Mouse (Mus musculus) brain, adult 2 months (tissue): ENCODE measurements around the gene Agbl2.

Source experiments
- DNase-seq: peaks from one replicate; pipeline ENCODE4 v3.0.0; 2011; ENCODE audit warnings: low read depth, low spot score

The Agbl2 gene

DNA sequence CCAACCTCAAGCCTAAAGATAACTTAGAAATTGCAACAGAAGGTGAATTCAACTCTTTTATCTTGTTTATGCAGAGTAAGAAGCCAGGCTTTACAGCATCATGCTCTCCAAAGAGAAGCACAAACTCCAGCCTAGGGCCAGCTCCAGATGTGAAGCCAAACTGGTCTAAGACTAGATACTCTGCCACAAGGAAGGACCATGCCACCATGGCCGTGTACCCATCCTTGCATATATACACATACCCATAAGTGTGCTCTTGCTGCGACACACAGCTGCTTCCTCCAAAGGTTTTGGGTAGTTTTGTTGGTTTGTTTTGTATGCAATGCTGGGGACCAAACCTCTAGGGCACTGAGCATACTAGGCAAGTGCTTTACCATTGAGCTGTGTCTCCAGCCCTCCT, 32.7 kb downstream of the Agbl2 start:
- no peak for DNase-seq

DNA sequence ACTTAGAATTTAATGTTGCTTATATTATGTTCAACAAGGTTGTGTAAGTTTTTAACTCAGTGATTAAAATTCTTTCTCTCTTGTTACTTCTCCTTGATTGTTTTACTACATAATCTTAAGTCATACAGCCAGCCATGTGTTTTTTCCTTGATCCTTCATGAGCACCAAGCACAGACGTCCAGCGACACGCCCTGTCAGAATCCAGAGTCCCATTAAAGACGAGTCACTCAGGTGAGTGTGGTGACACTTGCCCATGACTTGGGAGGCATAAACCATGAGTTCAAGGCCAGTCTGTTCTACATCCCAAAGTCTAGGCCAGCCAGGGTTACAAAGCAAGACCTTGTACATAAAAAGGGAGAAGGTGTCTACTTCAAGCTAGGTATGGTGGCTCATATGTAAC, 33.6 kb downstream of the Agbl2 start:
- no peak for DNase-seq

DNA sequence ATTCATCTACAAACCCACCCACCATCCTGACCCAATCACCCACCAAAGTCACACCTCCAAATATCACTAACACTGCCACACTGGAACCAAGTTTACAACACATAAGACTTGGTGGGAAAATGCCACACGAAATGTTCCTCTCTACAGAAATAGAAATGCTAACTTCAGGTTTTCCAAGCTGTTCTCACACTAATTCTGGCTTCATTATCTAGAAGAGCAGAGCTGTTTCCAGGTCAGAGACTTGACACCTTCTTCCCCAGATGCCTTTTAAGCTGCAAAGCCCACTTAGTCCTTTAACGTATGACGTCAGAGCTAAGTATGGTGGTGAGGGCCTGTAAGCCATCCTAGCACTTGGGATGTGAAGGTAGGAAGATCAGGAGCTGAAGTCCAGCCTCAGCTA, 36.2 kb downstream of the Agbl2 start:
- DNase-seq = peak; percentile 80

DNA sequence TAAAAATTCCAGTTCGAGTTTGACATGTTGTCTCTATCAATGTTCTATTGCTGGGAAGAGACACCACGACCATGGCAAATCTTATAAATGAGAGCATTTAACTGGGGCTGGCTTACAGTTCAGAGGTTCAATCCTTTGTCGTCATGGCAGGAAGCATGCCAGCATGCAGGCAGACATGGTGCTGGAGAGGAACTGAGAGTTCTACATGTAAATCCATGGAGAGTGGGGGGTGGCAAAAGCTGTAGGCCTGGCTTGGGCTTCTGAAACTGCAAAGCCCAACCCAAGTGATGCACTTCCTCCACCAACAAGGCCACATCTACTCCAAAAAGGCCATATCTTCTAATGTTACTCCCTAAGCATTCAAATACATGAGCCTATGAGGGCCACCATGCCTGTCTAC, 38.4 kb downstream of the Agbl2 start:
- DNase-seq = no peak

DNA sequence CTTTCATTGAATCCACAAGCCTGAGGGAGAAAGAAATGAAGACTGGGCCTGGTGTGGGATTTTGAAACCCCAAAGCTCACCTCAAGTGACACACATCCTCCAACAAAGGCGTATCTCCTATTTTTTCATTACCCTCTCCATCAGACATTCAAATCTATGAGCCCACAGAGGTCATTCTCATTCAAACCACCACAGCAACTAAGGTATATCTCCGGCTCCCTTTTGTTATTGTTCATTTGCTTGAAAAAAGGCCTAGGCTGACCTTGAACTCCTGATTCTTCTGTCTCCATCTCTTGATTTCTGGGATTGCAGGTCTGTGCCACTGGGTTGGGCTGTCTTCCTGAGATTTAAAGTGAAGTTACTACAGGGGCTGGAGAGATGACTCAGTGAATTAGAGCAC, 40.5 kb downstream of the Agbl2 start:
- DNase-seq = no peak

DNA sequence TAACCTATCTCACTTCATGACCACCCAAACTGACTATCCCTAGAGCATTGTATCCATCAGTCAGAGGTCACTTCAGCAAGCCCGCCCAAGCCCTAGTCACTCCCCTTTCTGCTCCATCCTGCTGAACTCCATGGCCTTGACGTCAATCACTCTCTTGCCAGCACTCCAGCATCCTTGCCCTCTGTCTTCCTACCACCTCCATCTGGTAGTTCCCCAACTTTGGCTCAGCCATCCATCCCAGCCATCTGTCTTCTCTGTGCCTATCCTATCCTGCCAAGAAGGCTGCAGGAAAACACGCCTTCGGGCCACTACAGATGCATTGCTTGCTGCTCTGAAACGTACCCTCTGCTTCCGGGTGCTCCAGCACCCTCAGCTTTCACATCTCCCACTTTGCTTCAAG, 41.3 kb downstream of the Agbl2 start:
- DNase-seq = peak; percentile 99

DNA sequence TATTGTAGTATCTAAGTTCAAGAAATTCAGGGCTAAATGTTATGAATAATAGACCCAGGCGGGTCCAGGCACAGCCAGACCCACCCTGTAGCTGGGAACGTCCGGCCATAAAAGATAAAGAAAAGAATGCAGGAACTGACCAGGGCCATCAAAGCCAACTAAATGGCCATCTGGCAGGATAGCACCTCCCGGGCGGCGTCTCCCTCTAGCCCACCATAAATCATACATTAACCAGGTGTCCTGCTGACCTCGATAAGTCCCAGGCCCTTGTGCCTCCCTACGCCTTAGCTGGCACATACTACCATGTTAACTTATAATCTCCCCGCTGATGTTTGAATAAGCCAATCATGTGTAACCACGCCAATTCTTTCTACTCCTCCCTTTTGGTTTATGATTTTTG, 42.0 kb downstream of the Agbl2 start:
- peak; percentile 31 for DNase-seq

DNA sequence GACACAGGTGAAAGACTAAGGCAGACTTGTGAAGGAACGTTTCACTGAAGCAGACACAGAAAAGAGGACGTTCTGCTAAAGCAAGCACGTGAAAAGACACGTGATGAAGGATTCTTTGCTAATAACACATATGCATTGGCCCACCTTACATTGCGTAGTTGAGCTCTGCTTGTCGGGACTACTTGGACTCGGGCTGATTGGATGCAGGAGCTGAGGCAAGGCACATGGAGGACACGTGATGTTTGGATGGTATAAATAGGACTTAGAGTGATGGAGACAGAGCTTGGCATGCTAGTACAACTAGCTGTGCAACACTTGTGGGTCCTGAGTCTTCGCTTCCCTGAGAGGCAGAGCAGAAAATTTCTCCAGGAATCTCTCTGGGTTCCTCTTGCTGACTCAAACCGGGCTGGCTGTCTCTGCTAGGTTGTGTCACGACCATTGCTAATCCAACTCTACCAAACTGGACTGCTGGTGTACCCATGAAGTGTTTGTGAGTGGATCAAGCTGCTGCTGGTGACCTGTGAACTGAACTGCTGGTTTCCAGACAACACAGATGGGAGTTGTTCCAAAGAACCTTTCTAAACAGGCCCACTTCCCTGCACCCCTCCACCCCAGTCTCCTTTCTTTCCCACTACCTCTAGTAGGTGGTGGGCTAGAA, 43.1 kb downstream of the Agbl2 start:
- DNase-seq = peak; percentile 38

DNA sequence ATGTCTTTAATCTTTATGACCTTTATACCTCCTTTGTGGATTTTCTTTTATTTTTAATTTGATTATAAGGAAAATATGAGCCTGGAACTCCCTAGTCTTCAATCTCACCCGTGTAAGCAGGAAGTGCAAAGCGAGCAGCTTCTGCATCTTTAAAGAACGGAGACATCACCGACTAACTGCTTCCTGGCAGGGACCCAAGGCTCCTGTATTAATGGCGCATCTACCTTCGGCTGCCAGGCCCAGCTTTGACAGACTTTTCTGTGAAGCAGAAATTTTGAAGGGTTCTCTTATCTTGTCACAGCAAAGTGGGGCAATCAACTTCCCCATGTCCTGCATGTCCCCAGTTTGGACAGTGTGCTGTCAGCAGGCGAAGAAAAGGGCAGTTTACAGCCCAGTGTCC, 46.2 kb downstream of the Agbl2 start:
- DNase-seq = peak; percentile 50

DNA sequence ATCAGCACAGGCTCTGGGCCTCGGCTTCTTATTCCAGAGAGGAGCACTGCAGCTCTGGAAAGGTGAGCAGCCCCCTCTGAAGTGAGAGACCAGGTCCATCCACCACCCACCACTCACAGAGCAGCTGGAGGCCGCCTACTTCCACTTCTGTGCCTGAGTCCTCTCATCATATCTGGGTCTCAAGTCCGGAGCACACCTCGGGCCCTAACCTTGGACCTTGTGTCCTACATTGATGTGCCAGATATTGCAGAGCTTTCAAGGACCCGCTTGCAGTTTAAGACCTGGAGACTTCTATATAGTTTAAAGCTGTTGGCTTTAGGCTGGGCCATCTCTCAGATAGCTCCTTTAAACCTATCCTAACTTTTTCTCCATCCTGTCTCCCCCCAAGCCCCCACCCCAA, 51.0 kb downstream of the Agbl2 start:
- DNase-seq = no peak

DNA sequence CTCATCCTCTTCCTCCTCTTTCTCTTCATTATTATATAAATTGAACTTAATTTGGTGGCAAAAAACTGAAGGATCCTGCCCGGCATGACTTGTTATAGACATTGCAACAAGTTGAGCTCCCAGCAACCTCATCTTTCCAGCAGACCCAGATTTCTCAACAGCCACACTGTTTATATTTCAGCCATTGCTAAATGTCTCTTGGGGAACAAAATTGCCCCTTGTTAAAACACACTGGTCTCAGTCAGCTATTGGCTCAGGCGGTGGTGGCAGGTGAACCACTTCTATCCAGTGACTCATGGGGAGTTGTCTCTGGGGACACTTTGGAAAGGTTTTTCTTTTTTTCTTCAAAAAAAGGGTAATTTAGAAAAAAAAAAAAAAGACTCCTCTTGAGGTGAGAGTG, 56.1 kb downstream of the Agbl2 start:
- DNase-seq = no peak

DNA sequence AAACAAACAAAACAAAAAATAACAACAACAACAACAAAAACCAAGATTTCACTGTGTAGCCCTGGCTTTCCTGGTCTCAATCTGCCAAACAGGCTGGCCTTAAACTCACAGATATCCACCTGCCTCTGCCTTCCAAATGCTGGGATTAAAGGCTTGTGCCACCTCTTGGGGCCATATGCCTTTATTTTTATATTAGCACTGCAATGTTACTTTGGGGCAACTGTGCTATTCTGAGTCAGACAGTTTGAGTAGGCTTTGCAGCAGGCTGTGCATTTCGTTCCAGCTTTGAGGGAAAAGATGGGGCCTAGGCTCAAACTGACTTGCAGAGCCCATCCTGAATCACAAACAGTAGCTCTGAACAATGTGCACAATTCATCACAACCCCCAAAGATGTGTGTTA, 61.1 kb downstream of the Agbl2 start:
- DNase-seq = peak; percentile 82

DNA sequence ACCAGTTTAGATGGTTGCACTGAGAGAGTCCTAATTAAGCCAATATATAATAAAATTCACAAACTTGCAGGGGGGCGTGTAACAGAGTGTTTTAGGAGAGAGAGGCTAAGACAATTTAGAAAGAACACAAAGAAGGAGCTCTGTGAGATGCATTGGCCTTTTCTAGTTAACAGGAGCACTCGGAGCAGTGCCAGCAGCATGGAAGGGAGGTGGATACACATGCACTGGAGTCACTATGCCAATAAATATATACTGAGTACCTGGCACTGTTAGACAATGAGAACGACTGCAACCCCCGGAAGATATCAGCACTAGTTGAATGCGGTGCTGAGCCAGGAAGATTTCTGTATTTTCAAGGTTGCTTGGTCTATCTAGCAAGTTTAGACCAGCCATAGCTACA, 61.7 kb downstream of the Agbl2 start:
- DNase-seq = no peak

DNA sequence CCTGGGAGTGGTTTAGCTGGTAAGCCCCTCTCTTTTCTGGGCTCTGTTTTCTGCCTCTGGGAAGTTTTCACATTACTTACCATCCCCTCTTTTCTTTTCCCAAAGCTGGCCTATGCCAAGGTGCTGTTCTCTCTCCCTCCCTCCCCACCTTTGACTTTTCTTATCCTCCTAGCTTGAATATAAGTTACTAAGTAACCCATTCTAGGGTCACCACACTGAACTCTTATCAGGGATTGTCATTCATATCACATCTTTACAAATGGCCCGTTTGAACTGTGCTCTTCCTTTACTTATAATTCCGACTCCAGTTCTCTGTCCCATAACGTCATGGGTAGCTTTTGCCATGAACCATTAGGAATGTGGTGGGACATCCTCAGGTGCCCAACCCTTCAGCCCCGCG, 62.7 kb downstream of the Agbl2 start:
- no peak for DNase-seq

DNA sequence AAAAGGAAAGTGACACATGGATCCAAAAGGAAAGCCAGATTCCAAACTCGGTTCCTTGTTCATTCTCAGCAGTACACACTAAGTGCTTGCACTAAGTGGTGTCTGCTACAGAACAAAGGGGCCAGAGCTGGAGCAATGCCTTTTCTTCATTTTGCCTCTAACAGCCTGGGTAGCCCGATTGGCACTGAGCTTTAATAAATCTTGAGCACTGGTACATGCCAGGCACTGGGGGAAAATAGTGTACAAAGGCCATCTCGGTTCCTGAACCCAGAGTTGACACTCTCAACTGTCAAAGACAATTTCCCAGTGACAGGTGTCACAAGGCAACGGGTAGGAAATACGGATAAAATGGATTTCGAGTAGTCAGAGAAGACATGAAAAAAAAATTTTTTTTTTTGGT, 63.6 kb downstream of the Agbl2 start:
- peak; percentile 27 for DNase-seq

DNA sequence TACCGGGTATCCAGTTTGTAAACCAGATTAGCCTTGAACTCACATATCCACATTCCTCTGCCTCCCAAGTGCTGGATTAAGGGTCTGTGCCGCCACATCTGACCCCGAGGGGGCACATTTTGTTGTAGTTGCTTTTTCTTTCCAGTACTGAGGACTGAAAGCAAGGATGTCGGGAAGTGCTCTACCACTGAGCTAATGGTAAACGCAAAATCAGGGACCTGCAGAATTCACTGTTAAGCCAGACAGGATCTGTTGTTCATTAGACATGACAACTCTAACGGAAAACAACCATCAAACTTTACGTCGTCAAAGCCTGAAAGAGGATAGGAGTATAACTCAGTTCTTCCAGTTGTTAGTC, 64.0 kb downstream of the Agbl2 start:
- no peak for DNase-seq

DNA sequence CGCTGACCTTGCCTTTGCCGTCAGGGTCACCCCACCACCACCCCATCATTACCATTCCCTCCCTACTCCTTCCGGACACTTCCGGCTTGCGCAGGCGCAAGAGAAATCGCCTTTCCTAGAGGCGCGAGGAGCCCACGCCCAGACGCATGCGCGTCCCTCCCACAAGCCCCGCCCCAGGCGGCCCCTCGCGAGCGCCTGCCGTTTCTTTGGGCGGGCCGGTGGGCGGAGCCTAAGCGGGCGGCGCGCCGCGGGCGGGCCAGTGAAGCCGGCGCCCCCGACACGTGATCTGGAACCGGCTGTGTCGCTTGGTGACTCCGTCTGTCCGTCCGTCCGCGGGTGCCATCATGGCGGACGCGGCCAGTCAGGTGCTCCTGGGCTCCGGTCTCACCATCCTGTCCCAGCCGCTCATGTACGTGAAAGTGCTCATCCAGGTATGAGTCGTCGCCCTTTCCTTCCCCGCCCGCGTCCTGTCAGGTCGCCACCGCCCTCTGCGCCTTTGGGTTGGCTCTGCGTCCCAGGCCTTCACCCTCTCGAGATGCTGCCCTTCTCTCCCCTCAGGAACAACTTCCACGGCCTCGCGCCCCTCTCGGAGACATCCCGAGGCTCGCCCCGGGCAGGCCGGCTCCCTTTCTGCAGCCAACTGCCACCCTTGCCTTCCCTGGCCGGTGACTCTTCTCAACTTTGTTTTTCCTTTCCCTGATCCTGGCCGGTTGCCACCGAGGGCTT, 64.6 kb downstream of the Agbl2 start, which contains the start of gene Mtch2:
TSS of gene Mtch2 (plus strand) at position 201 of the 726 bp plus-strand sequence.
- peak; percentile 98 for DNase-seq

DNA sequence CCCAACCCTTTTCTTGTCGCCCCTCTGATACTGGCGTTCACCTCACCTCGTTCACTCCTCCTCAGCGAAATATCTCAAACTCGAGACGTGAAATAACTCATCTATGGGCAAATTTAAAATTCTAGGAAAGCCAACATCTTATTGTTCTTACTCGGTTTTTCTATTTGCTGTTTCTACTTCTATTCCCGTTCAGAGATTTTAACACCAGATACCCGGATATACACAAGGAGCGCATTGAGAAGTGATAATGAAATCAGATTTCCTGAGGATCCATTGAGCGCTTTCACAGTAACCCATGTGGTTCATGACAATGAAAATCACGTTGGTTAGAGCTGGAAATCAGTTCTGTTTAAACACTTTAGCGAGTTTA, 65.1 kb downstream of the Agbl2 start:
- DNase-seq = peak; percentile 53

DNA sequence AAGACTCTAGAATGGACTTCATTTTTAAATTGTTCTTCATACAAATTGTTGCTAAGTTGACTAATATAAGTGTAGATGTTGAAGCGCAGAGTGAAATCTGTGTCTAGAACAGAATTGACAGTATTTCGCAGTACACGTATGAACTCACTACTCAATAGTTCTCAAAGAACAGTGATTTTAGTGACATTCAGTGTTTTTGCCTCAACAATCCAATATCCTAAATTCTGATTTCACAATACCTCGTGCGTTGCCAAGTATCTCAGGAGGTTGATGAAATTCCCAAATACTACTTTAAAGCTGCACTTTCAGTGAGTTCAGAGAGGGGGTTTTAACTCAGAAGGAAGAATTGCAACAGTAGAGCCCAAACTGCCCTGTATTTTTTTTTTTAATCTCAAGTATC, 65.8 kb downstream of the Agbl2 start:
- DNase-seq = no peak

DNA sequence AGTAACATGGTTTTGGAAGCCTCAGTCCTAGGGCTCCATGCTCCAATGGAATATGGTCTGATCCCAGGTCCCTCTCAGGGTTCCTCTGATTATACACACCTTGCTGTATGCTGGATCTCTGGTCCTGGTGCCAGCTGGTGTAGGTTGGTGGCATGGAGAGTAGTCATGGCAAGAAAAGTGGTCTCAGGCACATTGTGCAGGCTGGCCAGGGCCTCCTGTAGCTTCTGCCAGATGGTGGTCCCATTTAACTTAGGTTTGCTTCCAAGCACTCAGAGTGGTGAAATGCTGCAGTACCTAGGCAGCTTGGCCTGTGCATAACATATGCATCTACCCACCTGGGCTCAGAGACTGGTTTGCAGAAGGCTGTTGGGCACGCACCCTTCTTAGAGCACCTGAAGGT, 67.9 kb downstream of the Agbl2 start:
- peak; percentile 98 for DNase-seq

DNA sequence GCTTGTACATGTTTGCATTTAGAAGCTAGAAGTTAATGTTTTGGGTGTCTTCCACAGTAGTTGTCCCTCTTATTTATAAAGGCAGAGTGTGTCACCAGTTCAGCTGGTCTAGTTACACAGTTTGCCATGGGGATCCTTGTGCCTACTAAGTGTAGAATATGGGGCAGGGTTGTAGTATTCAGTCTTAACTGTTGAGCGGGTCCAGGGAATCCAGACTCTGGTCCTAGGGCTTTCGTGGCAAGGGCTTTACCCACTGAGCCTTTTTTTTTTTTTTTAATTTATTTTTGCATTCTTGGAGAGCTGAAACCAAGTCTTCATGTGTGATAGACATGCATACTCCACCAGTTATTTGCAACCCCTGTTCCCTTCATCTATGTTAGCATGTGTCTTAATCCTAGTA, 79.0 kb downstream of the Agbl2 start:
- DNase-seq = no peak

DNA sequence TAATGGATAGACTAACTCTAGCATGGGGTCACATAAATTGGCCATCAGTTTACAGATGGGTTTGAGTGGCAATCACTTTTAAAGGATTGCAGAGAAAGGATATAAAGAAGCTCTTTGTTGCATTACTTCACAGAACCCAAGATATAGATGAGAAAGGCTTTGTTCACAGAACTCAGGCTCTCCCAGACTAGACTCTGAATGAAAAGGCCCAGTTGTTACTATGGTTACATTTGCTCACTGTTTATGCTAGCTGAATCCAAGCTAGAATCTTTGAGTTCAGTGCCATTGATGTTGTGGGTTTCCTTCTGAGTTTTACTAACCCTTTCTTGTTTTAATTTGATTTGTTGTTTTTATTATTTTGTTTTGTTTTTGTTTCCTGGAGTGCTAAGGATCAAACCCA, 81.7 kb downstream of the Agbl2 start:
- peak; percentile 57 for DNase-seq

DNA sequence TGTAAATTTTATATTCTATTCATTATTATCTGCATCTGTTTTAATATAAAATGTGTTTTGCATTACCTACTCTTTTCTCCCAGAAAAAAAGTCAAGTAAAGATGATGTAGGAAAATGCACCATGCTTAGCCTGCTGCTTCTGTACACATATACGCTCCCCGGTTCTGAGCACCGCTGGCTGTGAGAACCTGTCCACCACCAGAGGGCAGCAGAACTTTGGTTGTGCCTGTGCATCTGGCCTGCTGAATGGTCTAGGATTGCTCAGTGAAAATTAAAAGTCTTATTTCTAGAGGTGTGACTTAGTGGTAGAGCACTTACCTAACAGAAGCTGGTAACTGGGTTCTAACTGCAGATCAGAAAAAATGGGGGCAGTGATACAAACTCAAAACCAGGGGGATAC, 84.0 kb downstream of the Agbl2 start:
- DNase-seq = peak; percentile 94

DNA sequence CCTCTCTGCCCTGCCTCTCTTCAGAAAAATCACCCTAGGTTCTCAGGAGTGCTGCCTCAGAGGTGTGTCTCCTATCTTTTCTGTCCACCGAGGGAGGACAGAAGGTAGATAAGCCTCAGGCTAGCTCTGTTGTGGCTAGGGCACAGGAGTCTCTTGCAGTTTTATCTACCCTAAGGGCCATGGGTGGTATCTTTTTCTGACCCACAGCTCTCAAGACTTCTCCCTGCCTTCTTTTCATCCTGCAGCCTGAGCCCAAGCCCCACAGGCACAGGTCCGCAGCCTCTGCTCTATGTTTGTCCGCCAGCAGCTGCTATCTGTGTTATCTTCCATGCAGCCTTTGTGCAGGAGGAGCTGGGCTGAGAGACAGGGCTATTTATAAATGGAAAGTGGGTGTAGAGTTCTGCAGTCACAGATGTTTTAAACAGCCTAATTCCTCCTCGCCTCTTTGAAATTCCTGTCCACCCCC, 87.6 kb downstream of the Agbl2 start:
- DNase-seq = peak; percentile 95
